Mouse (Mus musculus): ENCODE measurements around the gene Nutm1.

Nutm1 gene

DNA sequence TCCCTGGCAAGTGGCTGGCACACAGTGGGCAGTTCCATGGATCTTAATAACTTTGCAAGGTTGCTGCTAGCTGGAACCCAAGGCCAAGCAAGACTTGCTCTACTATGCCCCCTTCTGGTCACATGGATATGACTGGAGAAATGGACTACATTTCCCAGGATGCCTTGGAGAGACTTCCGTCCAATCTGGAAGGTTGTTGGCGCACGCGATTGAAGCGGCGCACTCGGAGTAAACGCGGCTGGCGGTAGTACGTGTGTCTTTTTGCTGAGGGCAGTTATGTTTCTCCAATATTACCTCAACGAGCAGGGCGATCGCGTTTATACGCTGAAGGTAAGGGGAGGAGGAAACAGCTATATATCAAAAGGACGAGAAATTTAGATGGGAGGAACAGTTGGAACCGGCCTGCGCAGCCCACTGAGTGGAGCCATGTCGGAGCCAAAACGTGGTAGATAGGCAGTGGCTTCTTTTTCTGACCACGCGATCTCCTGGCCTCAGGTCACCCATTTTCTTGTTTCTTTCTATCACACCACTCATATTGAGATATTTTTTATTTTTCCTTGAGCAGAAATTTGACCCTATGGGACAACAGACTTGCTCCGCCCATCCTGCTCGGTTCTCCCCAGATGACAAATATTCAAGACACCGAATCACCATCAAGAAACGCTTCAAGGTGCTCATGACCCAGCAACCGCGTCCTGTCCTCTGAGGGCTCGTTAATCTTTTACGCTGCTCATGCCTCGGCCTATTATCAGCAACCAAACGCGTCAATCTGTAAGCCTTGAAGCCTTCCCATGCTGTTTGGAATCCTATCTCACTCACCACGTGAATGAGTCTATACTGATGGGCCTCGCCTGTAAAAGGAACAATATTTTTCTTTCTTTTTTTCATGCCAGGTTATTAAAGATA is 2.9 kb upstream of the Nutm1 start, which contains the start of gene Nop10:
Gene Nop10 (plus strand): TSS at position 179 of the 906 bp plus-strand sequence.
- peak; percentile 70 for DNase-seq (ENCODE audit: low spot score)

DNA sequence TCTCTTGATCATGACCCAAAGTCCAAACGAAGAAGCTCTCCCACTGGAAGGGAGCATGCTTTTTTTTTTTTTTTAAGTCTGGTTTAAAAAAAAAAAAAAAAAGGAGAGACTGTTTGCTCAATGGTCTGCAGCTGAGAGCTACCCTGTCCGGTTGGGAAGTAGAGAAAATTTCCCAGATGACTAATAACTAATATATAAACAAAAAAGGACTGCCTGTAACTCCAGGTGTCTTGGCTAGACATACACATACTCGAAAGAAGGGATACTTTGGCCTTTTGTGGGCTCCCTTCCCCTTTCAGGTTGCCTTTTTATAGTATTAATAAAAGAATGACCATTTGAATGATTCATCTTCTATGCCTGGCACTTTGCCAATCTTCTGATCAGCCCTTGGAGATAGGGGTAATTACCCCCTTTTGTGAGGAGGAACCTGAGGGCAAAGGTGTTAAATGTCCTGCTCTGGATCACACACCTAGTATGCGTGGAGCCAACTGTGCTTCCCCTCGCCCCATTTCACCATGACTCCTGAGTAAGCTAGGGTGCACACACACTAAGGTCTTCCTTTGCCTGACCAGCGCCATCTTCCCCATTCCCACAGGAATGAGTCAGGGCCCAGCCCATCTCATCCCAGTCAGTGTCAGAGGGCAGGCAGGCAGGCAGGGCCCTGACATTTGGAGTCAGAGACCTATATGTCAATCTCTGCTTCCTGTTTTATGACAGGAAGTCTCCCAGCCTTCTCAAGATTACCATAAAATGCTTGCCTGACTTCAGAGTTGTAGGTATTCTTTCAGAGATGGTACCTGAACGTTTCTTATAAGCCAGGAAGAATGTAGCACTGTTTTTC is 4.2 kb downstream of the Nutm1 start:
- no peak for DNase-seq (ENCODE audit: low spot score)

DNA sequence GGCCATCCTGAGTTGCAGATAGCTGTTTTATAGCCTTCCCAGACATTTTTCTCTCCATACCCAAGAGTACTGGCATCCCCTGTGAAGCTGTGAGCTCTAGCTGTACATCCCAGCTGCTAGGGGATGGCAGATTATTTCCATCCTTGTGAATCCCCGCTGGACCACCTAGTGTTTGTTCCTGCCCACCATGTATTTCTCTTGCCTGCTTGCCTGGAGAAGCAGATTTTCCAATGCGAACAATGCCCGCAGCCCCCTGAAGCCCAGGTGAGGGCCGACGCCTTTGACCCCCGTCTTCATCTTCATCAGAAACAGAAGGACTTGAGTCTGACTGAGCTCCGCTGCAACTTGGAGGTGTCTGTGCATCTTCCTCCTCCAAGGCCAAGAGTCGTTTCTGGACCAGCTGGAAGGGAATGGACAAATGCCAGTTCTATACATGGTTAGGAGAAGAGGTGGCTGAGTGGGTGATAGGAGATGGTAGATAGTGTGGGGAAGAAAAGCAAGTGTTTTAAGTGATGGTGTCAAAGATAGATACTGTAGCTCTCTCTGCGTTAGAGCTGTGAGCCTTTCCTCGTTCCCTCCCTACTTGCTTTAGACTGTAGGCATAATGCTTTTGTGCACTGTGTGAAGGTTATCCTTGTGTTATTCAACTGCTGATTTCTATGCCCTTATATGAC is 9.2 kb downstream of the Nutm1 start:
- DNase-seq (ENCODE audit: low spot score): no peak

DNA sequence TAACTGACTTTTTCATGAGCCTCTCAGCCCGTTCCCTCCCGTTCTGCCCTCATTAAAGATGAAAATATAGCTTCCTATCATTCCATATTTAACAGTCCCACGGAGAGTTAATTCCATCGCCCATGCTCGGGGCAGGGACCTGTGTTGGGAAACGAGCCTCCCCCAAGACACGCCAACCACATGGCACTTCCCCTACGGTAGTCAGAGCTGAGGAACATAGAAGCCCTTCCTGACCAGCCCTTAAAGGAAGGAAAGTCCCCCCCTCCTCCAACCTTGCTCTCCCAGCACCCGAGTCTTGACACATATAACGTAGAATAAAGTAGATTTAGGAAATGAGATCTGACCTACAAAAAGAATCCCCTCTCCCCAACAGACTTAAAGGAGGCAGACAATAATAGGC is 11.8 kb downstream of the Nutm1 start:
- DNase-seq (ENCODE audit: low spot score): no peak

DNA sequence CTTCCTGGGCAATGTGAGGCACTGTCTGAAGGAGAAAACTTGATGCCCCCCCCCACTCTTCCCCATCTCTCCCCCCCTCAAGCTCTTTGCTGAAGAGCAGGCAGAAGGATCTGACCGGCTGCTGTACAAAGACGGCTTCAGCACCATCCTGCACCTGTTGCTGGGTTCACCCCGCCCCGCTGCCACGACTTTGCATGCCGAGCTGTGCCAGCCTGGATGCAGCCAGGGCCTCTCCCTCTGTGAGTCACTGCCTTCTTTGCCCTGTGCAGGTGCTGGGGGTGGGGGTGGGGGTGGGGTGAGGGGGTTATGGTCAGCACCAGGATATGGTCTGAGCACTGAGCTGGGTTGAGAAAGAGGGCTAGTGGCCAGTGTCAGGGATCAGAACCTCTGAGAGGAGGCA is 12.9 kb downstream of the Nutm1 start:
- no peak for DNase-seq (ENCODE audit: low spot score)

DNA sequence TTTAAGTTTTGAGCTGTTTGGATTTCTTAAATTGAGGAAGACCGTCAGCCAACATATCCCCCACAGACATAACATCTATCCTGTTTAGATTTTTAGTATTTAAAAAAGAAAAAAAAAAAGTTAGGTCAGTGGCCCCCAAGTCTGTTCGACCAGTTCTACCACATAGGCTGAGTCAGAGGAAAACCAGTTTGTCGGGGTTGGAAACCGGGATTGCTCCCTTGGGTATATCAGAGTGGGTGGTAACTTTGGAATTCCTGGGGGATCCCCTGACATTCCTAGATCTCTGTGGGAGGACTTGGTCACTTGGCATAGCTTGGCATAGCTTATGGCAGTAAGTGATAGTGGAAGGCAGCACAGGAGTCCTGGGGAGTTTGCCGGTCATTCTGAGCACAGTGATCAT is 13.8 kb downstream of the Nutm1 start:
- DNase-seq (ENCODE audit: low spot score): no peak

DNA sequence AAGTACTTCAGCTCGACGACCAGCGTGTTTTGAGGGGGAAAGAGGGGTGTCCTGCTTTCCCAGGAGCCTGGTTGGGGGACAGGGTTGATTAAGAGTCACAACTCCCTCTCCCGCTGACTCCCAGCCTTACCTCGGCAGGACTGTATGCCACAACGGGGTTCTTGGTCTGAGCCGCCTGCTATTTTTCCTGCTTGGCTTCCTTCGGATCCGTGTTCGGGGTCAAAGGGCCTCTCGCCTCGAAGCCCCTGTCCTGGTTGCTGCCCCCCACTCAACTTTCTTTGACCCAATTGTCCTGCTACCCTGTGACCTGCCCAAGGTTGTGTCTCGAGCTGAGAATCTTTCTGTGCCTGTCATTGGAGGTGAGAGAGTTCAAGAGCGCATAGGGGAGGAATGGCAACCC is 17.3 kb downstream of the Nutm1 start:
- DNase-seq (ENCODE audit: low spot score): no peak

DNA sequence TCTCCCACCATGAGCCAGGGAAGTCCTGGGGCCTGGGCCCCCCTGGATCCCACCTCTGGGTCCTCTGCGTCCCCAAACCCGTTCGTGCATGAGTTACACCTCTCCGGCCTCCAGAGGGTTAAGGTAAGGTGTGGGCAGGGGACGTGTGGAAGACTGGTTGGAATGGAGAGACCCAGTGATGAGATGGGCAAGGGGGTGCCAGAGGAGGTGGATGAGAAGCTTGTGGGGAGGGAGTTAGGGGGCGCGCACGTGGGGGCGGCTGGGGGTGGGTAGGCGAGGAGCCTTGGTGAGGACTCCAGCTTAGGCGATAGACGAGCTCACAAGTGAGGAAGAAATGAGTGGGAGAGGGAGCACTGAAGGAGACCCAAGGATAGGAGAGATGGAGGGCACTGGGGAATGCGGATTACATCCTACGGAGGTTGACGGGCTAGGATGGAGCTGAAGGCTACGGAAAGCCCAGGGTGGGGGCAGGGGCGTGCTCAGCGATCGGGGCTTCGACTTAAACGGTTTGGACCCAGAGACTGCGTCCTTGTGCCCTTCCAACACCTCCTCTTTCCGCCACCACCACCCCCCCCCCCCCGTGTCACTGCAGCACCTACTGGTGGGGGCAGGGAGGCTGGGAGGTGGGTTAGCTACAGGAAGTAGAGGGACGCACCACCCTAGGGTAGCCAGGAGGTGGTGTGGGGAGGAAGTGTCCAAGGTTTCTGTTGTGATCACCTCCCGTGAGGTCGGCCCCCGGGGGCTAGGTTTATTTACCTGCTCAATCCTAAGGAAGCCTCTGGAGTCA is 19.0 kb downstream of the Nutm1 start:
- DNase-seq (ENCODE audit: low spot score): no peak

DNA sequence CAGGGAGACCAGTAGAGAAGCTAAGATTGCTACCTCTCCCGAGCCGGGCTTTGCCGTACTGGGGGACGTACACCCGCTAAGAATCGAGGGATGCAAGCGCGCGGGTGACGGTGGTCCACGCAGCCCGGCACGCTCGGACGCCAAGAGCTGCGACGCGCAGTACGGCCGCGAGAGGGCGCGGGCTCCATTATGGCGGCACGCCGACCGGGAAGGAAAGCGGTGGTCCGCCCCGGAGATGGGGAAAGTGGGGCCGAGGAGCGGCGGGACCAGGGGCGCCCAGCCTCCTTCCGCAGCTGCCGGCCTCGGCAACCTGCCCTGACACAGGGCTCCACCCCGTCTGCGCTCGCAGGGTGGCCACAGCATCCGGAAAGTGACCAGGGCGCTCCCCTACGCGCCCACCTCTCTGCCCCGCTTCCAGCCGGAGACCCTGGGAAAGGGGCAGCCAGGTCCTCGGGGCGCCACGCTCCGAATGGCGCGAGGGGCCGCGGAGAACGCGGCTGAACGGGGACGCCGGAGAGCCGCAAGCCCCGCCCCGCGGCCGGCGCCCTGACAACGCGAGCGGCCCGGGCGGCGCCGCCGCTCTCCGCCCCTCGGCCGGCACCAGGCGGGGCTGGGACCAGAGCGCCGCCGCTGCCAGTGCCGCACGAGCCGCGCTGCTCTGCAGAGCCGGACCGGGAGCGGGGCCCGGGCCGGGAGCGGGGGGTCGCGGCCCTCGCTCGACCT is 19.7 kb downstream of the Nutm1 start, which contains the start of gene Lpcat4:
Gene Lpcat4 (plus strand): TSS at position 257 of the 723 bp plus-strand sequence.
- DNase-seq (ENCODE audit: low spot score): peak; percentile 78

DNA sequence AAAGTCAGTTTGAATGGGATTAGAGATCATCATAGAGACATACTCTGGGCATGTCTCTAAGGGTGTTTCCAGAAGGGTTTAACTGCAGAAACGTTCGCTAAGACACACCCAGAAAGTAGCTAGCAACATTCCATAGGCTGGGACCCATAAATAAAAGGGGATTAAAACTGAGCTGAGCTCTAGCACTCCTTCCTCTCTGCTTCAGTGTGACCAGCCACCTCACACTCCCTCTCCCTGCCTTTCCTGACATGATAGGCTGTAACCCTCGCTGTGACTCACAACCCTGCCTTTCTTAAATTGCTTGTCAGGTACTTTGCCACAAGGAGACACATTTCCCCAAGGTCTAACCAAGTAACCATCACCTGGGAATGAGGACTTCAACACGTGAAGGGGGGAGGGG is 21.1 kb downstream of the Nutm1 start:
- no peak for DNase-seq (ENCODE audit: low spot score)

DNA sequence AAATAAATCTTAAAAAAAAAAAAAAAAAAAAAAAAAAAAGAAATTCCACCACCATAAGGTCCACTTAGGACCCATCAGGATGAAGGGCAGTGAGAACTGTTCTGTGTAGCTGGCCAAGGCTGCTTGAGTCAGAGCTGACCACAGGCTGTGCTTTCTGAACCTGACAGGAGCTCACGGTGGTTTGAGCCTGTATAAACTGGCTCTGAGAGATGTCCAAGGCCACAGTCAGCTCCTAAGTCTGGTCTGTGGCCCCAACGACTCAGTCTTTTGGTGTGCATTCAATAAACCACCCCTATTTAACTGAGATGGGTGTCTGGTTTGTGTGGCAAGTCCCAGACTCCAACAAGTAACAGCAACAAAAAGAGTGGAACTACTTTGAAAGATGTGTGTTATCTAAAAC is 22.5 kb downstream of the Nutm1 start:
- DNase-seq (ENCODE audit: low spot score): no peak

DNA sequence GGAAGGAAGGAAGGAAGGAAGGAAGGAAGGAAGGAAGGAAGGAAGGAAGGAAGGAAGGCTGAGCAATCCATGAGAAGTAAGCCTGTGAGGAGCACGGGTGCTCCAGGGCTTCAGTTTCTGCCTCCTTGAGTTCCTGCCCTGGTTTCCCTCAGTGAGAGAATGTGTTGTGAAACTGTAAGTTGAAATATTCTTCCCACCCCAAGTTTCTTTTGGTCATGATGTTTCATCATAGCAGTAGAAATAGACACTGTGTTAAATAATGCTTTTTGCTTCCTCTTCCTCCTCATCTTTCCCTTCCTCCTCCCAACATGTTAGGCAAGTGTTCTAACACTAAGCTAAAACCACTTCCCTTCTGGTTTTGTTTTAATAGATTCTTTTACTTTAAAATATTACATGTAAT is 26.5 kb downstream of the Nutm1 start:
- no peak for DNase-seq (ENCODE audit: low spot score)

DNA sequence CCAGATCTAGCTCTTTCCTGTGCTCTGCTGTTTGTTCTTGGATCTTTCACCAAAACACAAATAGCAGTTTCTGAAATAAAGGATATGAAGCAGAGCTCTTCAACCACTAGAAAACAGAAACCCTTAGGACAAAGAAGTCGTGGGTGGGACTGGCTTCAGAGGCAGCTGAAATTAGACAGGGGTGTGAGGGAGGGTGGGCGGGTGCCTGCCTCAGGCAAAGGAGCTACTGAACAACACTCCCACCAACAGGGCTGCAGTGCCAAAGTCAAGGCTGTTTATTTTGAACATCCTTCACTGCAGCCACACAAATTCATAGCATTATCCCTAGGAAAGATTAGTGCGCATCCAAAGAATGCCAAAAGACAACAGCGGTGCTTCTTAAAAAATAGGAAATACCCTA is 34.7 kb downstream of the Nutm1 start:
- no peak for DNase-seq (ENCODE audit: low spot score)

DNA sequence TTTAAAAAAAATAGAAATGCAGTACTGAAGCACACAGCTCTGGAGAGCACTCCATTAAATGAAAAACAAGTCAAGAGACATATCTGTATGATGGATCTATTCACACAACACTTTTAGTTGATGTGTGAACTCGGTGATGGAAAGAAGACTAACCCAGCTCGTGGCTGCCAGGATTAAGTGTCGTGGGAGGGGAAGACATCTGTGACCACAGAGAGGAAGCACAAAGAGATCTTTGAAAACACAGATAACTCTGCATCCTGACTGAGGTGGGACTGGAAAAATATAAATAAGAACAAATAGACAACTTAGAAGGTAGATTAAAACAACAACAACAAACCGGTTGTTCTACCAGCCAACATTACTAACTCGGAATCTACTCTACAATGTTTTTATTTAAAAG is 36.5 kb downstream of the Nutm1 start:
- no peak for DNase-seq (ENCODE audit: low spot score)

DNA sequence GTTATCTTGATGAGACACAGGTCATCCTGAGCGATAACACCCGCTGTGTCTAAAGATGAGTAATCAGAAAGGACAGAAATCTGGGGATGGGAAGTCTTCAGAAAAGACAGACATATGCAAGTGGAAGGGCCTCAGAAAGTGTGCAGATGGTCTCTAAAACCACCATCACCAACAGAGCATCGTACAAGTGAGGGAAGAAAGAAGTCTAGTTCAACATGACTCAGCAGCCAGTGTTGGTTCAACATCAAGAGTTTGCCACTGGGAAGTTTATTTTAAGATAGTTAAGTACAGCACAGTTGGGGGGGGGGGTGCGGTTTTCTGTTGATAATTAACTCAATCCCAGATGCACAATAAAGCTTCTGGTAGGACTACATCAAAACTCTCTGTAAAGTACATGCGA is 38.2 kb downstream of the Nutm1 start:
- DNase-seq (ENCODE audit: low spot score): no peak

DNA sequence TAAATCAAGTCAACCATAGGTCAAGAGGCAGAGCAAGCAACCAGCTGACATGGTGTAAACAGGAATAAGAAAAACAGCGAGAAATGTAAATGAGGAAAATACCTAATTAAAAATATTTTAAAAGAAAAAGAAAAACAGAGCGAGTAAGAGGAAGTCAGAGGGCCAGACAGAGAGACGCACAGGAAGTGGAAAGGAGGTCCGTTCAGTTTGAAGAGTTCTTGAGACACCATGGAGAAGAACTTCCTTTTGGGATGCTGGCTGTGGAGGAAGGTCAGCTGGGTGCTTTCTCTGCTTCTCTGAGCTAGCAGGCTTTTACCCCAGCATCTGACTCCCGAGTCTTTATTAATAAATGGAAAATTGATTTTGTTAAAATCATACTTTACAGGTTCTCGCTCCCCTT is 41.5 kb downstream of the Nutm1 start:
- DNase-seq (ENCODE audit: low spot score): no peak

DNA sequence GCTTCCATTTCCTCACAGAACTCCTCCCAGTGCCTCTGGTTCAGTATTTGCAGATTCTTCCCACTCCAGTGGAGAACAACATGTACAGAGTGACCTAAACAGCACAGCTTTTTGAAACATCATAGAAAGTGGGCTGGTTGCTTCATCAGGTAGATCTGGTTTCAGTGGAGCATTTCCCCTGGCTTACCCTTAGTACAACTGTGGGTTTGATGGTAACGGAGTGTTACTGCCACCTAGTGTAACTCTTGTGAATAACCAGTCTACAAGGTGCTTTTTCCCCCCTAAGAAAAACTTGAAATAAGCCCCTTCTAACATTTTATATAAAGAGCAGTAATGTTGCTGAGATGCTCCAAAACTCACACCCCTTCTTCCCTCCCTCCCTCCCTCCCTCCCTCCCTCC is 43.1 kb downstream of the Nutm1 start:
- no peak for DNase-seq (ENCODE audit: low spot score)

DNA sequence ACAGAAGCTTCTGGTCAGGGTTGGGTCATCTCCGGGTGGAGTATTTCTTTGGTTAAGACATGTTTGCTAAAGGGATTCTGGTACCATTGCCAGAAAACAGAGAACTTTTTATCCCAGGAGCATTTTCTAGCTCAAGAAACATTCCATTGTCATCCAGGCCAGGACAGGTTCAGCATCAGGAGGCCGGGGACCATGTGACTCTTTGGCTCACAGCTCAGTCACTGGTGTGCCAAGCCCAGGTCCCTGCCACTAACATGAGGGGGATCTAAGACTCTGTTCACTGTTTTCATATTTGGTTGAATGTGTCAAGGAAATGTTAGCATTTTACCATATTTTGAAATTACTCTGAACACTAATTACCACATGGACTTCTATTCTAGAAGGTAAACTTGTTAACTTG is 48.4 kb downstream of the Nutm1 start:
- no peak for DNase-seq (ENCODE audit: low spot score)

DNA sequence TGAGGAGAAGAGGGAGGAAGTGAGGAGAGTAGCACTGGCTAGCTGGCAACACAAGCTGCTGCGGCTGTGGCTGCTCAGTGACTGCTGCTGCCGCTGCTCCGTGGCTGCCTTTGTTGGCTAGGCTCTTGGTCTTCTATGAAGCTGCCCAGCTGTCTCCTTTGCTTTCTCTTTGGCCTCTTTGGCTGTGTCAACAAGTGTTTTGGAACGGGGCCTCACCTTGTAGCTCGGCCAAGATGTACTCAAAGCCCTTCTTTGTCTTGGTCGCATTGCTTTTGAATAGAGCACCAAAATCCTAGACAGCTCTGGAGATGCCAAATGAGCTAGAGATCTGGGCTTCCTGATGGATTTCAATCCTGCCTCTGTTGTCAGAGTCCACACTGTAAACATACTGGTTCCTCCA is 48.9 kb downstream of the Nutm1 start:
- DNase-seq (ENCODE audit: low spot score): no peak

DNA sequence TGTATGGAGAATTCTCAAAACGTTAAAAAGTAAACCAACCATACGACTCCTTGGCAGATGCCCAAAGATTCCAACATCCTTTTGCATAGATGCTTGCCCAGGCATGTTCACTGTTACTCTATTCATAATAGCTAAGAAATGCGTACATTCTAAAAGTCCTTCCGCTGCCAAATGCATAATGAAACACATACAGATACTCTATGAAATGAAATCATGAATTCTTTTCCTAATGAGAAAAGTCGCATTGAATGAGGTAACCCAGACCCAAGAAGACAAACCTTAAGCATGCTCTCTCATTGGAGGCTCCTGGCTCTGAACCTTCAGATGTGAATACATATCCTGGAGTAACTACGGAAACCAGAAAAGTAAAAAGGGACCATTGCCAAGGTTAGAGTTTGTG is 56.0 kb downstream of the Nutm1 start:
- DNase-seq (ENCODE audit: low spot score): no peak

All from spleen, adult 12 weeks (tissue).